8 mouse cellular contexts compared by ENCODE assay signal in genomic region chr7:67463565-67463964, GRCm38 (mm10).
DNase-seq lines count a peak whose midpoint lies in the region; ATAC-seq and TF ChIP-seq lines count a peak whose summit lies in the region.

No protein-coding gene starts in this region.

- H3K9me3 ChIP-seq in liver, postnatal 0 days (ENCODE audit: low read length), result no peaks in the 10 kb centered on the region
- no peaks in the 10 kb centered on the region for H3K9me3 ChIP-seq in neural tube, embryonic 13.5 days

- H3K4me1 ChIP-seq in liver, postnatal 0 days (ENCODE audit: insufficient read depth), result peaks cover 33% of the 10 kb centered on the region
- H3K4me1 ChIP-seq in neural tube, embryonic 13.5 days (replicated peaks), result peaks cover 38% of the 10 kb centered on the region

- H3K4me3 ChIP-seq in liver, postnatal 0 days (ENCODE audit: low read depth, low read length), result no peak overlapping the region
- no peak overlapping the region for H3K4me3 ChIP-seq in neural tube, embryonic 13.5 days

- H3K36me3 ChIP-seq in liver, postnatal 0 days (replicated peaks; ENCODE audit: insufficient read depth, low read length), result no peaks in the 10 kb centered on the region
- no peaks in the 10 kb centered on the region for H3K36me3 ChIP-seq in neural tube, embryonic 13.5 days

- ATAC-seq in common myeloid progenitor, adult 5-6 weeks (replicated peaks; ENCODE audit: low read depth, poor library complexity, severe bottlenecking), result peak; percentile 5
- peak; percentile 41 for ATAC-seq in liver, postnatal 0 days
- ATAC-seq in neural tube, embryonic 13.5 days (ENCODE audit: low read depth), result no peak; the same call in 1 of the 2 replicates

- 40% methylated on average over 7 of the region's 7 CpGs for WGBS in liver, postnatal 0 days (ENCODE audit: insufficient replicate concordance)
- WGBS in neural tube, embryonic 13.5 days, result 6% methylated on average over 7 of the region's 7 CpGs

- peak overlapping the region; percentile 68 for H3K27ac ChIP-seq in liver, postnatal 0 days (ENCODE audit: low read depth)
- 0 out of 2 replicates have a peak overlapping the region, but pooled peaks have one; percentile 46 for H3K27ac ChIP-seq in neural tube, embryonic 13.5 days (replicated peaks)

- DNase-seq in adipocyte (ENCODE audit: low spot score), result peak; percentile 42
- peak; percentile 48 for DNase-seq in heart, postnatal 4 days
- peak; percentile 36 for DNase-seq in liver, postnatal 0 days
- no peak for DNase-seq in frontal cortex, postnatal 25 days (ENCODE audit: low spot score in 2 of 2)
- no peak for DNase-seq in cerebellum, adult 11-12 months
- DNase-seq in frontal cortex, postnatal 10 days (ENCODE audit: low spot score in 2 of 2), result no peak

- 0 out of 2 replicates have a peak overlapping the region, but pooled peaks have one; percentile 26 for H3K9ac ChIP-seq in liver, postnatal 0 days (replicated peaks)
- H3K9ac ChIP-seq in neural tube, embryonic 13.5 days, result no peak overlapping the region

- no peak for TF ChIP-seq CTCF in liver, postnatal 0 days (IDR thresholded peaks at IDR 0.05; ENCODE audit: low read depth)

- H3K4me2 ChIP-seq in liver, postnatal 0 days (ENCODE audit: low read depth, low read length), result no peak overlapping the region
- H3K4me2 ChIP-seq in neural tube, embryonic 13.5 days, result no peak overlapping the region

- no peaks in the 10 kb centered on the region for H3K27me3 ChIP-seq in liver, postnatal 0 days (ENCODE audit: insufficient read depth, low read length)
- H3K27me3 ChIP-seq in neural tube, embryonic 13.5 days, result no peaks in the 10 kb centered on the region

- TF ChIP-seq EP300 in liver, postnatal 0 days (IDR thresholded peaks at IDR 0.05; ENCODE audit: low read depth), result no peak

Comparison
In these comparisons a context has a peak if more than half of its experiments do, and no peak if none do; other contexts are left out.
1. DNase-seq: peak in adipocyte (single experiment), heart, postnatal 4 days (single experiment) and liver, postnatal 0 days (single experiment); none in frontal cortex, postnatal 25 days (0 of 2), cerebellum, adult 11-12 months (single experiment) and frontal cortex, postnatal 10 days (0 of 2).